Mouse (Mus musculus) frontal cortex, postnatal 14 days (tissue): ENCODE measurements around the gene Xk.
"Not testable (repeated sequence)": the region's sequence is repeated elsewhere in the genome, so short reads cannot be mapped to it uniquely, and the experiment has no call there.

ENCODE experiments used
- DNase-seq, 2 experiments: peaks; one replicate each; pipeline ENCODE4 v3.0.0; 2022; ENCODE audit warnings: low spot score in 2 of 2

Gene Xk

DNA sequence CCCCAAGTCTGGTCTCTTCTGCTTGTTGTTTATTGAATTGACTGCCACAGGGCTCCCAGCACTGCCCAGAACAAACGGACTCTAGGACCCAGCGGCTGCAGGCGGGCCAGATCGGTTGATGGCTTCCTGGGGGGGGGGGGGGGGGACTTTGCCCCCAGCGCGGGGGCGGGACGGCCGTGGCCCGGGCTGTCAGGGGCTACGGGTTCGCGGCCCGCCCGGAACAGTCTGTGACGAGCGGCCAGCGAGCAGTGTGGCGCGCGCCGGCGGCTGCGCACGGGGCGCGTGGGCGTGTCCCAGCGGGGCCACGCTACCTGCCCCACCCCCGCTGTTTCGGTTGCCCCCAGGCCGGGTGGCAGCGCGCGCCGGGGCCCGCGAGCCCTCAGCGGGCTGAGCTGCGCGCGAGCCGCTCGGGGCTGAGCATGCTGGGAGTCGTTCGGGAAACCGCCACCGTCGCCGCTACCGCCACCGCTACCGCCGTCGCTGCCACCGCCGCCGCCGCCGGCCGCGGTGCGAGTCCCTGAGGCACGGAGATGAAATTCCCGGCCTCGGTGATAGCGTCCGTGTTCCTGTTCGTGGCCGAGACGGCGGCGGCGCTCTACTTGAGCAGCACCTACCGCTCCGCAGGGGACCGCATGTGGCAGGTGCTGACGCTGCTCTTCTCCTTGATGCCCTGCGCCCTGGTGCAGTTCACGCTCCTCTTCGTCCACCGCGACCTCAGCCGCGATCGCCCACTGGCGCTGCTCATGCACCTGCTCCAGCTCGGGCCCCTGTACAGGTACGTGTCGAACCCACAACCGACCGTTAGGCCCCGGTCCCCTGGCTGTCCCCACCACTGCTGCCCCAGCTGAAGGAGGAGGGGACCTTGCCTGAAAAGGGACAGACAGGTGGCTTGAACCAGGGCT, at the start of gene Xk:
Gene Xk, plus strand, starts transcription at position 297 of the 902 bp plus-strand sequence.
- DNase-seq = peak; percentile 7 to 18

DNA sequence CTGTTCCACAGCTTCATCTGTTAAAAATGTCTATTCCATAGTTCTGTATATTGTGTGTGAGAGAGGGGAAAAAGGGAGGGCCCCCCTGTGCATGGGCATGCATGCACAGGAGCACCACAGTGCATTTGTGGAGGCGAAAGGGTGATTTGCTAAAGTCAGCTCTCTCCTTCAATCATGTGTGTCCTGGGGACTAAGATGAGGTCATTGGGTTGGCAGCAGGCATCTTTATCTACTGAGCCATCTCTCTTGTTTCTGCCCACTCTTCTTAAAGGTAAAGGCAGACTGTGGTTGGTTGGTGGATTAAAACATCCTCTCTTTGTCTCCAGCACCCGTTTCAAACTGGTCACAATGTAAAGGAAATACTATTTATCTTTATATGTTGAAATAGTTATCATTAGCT, 45.5 kb upstream of the Xk start:
- no peak for DNase-seq

DNA sequence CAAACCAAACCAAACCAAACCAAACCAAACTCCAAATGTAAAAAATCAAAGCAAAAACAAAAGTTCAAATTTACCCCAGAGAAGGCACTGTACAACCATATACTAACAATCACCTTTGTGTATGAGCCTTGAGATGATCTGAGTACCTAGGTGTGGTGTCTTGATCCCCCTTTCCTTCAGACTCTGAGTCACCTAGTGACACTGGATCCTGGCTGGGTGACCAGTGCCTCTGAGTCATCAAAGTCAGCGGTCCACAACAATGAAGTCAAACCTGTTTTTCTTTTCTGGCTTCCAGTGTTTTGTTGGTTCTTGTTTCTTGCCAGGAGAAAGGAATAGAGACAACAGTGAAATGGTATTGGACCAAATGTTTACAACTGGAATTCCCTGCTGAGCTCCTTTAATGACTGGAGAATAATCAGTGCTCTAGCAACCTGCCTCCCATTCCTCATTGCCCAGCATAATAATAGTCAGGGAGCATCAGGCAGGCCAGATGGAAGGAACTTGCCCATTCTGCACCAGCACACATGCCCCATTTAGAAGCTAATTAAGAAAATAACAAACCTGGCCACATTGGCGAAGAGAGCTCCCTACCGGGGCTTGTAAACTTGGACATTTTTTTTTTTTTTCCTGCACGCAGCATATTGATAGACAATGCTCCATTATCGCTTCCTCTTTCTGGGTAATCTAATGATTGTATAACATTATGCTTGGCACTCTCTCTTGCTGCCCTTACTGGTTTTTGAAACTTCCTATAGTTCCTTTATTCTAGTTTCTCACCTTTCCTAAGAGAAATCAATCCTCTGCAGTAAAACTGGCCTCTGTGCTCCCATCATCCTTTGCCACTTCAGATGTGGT, 31.6 kb upstream of the Xk start:
- DNase-seq = no peak

DNA sequence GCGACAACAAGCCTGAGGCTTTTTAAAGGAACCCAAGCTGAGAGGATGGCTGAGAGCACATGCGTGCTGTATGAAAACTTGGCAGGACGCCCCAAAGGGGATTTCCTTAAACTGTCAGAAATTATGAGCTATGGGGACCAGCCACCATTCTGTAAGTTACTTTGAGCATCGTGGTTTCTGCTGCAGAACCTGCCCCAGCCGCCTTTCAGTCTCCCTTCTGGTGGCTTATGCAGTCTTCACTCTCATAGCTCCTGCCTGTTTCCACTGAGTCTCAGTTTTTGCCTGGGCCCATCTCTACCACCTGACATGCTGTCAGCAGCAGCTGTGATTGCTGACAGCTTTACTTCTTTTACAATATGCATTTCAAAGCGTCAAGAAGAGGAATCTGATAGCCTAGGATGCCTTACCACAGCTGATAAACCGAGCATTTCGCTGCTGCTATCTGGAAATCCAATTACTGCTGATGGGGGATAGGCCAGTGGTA, 29.1 kb upstream of the Xk start:
- no peak for DNase-seq

DNA sequence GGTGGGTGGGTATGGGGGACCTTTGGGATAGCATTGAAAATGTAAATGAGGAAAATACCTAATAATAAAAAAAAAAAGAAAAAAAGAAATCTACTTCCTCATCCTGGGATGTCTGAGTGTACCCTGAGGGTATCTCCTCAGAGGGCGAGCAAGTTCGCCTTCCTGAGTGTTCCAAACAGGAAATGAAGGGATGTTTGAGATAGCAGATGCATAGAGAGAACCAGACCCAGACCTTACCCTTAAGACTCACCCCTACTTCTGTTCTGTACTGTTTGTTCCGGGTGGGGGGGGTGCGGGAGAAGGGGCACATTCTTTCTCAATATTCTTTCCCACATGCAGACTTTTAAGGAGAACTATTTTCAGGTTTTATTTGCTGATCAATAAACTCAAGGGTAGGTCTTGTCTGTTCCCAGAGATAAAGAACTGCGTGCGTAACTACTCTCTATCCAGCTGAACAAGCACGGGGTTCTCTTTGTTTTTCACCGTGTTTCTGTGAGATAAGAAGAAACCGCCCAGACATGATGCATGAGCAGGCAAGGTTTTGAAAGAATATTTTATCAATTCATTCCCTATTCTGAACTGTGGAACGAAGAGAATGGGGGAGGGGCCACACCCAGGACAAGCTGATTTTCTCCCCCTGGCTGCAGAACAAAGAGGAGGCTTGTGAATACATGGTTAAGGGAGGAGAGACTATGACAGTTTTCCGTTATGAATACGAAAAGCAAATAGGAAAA, 27.8 kb upstream of the Xk start:
- DNase-seq = no peak

DNA sequence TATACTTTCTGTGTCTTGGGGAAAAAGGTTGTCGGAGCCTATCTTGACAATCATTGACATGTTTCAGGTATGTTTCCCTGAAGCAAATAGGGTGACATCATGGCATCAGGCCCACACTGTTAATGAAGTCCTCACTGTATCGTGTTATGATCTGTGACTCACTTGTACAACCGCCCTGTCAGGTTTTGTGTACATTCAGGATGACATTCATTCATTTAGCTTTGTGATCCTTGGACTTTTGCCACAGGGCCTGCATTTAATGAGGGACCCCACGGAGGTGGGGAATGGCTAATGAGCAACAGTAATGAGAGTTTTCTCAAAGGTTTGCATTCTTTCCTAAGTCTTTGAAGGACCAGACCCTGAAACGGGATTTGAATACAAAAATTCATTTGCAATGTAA, 23.6 kb upstream of the Xk start:
- DNase-seq = no peak

DNA sequence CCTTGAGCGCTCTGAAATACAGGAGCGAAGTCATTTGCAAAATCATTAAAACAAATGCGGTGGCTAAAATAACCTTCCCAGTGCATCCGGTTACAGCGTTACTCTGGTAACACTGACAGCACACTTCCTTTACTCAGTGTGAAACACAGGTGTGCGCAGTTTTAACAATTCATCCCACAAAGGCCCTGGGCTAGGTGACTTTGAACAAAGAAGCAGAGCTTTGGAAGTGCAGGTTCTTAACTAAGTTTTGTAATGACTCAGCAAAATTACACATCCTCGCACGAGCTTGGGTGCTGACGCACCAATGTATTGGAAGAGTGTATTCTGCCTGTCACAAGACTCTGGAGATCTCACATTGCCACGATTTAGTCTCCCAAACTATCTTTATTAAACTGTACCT, 18.6 kb upstream of the Xk start:
- DNase-seq = no peak

DNA sequence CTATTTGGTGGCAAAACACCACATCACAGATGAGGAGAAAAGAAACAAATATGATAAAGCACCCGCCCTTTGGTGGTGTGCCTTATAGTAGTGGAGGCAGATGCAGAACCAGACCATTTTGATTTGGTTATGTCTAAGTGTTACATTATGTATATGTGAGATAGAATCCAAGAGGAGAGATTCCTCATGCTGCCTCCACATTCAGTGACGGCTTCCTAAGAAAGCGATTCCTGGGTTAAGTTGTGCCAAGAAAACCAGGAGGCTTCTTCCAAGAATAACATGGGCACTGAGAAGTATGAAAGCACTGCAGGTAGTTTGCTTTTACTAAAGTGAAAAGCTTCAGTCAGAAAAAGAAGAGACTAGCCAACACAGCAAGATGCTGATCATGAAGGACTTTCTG, 17.7 kb upstream of the Xk start:
- DNase-seq = no peak

DNA sequence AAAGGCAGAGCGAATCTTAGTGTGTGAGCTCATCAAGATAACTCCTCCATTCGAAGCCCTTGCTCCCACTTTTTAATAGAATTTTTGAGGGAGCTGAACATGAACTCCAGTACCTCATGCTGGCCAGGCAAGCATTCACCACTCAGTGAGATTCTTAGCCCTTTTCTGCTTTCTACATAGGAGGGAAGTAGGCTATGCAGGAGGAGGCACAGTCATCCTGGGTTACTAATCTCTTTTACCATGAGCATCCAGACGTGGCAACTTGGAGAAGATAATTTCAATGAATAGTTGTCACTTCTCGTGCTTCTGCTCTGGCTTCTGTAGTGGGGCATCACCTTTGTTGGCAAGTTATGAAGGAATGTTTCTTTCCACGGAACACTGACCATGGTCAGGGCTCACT, 15.8 kb upstream of the Xk start, which contains the start of gene Gm14862:
Gene Gm14862, minus strand, starts transcription at position 134 of the 400 bp plus-strand sequence.
- no peak for DNase-seq

DNA sequence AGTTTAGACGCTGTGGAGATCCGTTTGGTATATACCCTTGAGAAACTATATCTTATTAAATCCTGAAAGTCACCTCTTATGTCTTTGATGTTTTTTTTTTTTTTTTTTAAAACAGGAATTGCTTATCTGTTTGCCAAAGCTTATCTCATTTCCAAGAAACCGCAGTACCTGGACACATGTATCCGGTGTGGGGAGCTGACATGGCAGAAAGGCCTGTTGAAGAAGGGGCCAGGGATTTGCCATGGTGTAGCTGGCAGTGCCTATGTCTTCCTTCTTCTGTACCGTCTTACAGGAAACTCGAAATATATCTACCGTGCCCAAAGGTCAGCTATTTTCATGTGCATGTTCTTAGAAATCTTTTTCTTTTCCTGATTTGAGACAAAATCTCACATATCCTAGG, 14.7 kb upstream of the Xk start:
- no peak for DNase-seq

DNA sequence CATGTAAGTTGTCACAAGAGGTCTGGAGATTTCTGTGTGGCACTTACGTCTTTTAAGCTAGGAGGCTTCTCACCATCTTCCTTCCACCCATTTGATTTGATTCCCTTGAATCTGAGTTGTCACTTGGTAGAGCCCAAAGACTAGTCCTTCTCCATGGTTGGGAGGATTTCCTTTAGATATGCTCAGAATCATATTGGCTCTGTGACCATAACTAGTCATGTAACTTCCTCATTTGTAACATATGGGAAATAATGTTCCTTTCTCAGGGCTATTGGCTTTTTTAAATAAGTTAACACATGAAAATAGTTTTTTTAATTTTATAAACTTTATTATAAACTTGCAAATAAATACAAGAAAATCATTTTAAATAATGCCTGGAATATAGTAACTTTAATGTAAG, 13.3 kb upstream of the Xk start:
- no peak for DNase-seq

DNA sequence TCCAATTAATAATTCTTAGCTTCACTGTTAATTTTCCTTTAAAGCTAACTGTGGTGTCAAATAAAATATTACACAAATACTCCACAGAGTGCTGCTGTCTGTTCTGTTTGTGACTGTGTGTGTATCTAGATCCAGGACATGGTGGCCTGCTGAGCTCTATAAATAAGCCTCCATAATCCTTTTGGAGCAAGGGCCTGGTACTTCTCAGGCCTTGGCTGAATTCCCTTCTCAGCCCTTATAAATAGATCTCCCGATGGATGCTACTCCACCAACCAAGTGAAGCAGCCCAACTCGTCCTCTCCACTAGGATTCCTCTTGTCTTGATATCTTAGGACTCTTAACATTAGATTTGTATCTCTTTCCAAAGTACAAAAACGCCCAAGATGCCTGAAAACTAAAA, 1.4 kb upstream of the Xk start:
- DNase-seq = no peak

DNA sequence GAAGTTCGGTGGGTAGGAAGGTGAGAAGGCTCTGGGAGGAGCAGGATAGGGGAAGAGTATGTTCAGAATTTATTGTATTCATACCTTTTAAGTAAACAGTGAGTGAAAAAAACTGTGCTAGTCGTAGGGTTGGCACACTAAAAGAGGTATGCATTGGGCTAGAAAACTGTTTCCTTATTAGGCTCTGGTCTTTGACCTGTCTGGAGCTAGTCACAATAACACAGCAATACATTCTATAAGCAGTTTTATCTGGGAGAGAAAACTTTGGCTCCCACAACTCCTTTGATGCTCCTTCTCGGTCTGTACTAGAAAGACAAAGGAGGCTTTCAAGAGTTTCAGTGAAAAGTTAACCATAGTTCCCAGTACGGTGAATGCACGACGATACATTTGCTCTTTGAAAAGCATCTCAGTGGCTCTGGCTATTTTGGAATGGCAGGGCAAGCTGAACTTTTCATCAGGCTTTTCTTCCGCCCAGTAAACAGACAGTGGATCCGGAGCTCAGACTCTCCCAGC, 553 bp upstream of the Xk start:
- DNase-seq = peak in 1 of 2 experiments; percentile 15

DNA sequence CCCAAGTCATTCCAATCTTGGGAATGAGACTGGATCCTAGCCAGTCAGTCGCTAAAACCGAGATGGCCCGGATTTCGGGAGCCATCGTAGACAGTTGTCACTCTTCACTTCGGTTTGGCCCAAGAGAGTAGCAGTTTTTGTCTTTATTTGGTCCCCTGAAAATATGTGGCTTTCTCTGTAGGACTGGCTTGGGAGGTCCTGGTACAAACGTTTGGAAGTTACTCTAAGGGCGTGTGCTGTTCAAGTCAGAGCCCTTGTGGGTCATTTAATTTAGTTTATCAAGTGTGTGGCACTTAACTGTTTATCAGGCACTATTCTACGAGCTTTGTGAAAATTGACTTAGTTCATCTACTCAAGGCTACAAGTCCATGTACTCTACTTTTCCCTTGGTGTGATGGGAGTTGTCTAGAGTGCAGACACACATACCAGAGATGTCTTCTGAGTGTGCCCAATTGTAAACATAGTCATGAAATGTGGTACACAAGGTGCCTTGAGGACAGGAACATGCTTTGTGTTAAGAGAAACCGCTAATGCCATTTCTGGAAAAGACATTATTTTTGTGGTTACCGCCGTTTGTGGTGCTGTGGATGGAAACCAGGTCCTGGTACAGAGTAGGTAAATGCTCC, 934 bp downstream of the Xk start:
- no peak for DNase-seq

DNA sequence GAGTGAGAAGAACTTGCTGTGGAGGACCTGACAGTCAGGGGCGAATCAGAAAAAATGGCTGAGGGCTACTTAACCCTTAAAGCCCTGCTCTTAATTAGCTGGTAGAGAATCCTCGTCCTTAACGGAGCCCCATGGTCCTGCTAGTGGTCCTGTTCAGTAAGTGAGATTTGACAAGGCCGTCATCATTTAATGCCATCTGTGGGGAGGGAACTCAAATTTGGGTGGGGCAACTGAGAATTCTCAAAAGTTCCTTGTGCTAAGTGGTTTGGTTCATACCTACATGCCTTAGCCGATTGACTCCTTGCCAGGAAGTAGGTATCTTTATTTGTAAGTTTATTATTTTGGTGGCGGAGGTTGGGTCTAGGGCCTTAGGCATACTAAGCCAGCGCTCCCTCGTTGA, 1.8 kb downstream of the Xk start:
- no peak for DNase-seq

DNA sequence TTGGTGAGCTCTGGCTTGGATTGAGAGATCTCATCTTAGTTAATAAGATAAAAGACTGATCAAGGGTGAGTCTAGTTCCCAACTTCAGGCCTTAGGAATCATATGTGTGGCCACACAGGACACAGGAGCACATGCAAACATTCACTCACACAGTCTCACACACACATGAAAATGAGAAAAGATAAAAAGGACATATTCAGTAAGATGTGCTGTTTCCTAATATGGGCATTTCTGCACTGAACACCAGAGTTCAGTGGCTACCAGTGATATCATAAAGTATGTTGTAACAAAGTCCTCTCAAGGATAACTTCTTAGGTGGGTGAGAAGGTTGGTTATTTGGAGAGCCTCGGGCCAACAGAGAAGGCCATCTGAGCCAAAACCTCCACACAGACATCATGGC, 10.9 kb downstream of the Xk start, which contains the start of gene H2al1m:
Gene H2al1m, plus strand, starts transcription at position 301 of the 400 bp plus-strand sequence.
- not testable (repeated sequence) for DNase-seq

DNA sequence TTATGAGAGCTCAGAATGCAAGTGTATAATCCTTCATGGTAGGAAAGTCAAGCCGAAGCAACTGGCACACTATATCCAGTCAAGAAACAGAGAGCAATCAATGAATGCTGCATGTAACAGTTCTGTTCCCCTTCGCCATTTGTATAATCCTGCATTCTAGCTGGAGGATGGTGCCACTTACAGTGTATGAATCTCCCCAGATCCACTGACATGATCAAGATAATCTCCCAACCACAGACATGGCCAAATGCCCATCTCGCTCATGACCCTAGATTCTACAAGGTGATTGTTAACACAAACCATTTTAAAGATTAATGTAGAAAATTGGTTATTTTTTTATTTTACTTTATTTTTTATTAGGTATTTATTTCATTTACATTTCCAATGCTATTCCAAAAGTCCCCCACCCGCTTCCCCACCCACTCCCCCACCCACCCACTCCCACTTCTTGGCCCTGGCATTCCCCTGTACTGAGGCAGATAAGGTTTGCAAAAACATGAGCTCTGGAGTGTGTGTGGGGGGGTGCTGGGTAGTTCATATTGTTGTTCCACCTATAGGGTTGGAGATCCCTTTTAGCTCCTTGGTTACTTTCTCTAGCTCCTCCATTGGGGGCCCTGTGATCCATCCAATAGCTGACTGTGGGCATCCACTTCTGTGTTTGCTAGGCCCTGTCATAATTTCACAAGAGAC, 20.7 kb downstream of the Xk start:
- not testable (repeated sequence) for DNase-seq

DNA sequence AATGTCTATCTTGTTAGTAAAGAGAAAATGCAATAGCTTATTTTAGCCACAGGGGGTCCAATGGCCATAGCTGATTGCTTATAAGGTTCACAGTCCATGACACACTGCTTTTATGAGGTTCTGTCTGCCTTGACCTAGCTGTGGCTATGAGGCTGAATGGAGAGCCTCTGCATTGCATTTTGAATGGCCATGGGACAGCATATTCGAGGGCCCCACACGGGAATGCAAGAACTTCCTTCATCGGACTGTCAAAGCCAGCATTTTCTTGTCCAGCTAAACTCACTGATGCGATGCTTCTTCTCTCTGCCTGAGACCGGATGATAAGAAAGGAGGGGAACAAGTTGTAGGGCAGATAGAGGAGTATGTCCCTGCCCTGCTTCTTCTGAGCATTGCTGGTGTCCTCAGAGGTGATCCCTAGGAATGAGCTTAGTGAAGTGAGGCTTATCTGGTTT, 25.9 kb downstream of the Xk start:
- DNase-seq = no peak

DNA sequence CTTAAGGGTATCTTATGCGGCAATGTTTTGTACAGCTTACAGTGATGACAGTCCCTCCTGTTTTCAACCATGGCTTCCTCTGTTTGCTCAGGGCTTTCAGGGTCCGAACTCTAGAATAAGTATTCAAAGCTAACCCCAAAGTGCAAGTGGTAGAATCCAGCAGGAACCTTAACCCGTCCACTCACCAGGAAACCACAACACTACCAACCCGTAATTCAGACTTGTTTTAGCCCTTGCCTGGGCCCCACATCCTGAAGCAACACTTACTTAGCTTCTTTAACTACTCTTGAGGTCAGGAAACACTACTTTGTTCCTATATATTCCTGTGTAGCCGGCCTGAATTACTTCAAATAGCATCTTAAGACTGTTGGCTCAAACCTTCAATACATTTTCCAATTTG, 30.2 kb downstream of the Xk start:
- no peak for DNase-seq

DNA sequence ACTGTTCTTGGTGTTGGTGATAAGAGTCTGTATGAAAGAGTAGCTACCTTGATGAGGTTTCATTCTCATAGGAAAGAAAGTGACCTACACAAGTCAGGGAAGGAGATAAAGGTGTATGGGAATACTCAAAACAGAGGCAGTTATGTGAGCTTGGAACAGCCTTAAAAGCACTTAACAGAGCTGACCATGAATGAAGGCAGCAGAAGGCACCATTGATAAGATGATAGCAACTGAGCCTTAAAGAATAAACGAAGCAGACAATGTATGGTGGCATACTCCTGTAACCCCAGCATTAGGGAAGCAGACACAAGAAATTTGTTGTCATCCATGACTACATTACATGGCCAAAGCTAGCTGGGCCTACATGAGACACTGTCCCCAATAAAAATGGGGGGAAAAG, 30.9 kb downstream of the Xk start:
- DNase-seq = no peak
